Mouse (Mus musculus) megakaryocyte, embryonic 14.5 days (primary cell): ENCODE data around the gene Lfng.

Source experiments
- FLI1 ChIP-seq: IDR thresholded peaks from 2 replicates; pipeline ENCODE4 v1.6.1; 2012; ENCODE audit warnings: low read length, inconsistent platforms, mixed read lengths
- GATA1 ChIP-seq: IDR thresholded peaks from 3 replicates; pipeline ENCODE4 v1.6.1; 2012; ENCODE audit warnings: mixed read lengths, low read length, inconsistent platforms, borderline replicate concordance

DNA sequence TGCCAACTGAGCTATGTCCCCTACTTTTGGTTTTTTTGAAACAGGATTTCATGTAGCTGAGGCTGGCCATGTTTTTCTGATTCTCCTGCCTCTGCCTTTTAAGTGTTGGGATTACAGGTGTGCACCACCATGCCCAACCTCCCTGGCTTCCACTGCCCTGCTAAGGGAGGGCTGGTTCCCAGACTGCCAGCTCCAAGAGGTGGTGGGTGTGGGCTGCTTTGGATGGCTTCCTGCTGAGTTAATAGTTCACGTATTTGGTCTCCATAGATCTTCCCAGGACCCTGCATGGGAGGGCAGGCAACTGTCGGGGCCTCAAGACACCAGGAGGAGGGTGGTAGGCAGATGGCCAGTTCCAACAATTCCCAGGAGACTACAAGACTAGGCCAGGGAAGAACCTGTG lies 4.6 kb upstream of the Lfng start:
- TF ChIP-seq GATA1: no peak
- TF ChIP-seq FLI1: no peak
